Mouse (Mus musculus): ENCODE results near the gene Pnpla3.

- TF ChIP-seq POLR2A (IDR thresholded peaks at IDR 0.05; ENCODE audit: extremely low read depth, insufficient read depth, low read length) = no peak
- TF ChIP-seq CTCF (IDR thresholded peaks at IDR 0.05; ENCODE audit: low read depth, low read length) = no peak
These were observed 1.9 kb downstream of the Pnpla3 start for GRCm38 (mm10) chr15:84169511-84169910.

Data from liver, adult 2 months (tissue).